Mouse (Mus musculus) brain, embryonic 14.5 days (tissue): ENCODE data around the gene Gm12258.
"Not testable (repeated sequence)": the region's sequence is repeated elsewhere in the genome, so short reads cannot be mapped to it uniquely, and the experiment has no call there.

Source experiments
- CTCF ChIP-seq: fragments of 200-500 bp; IDR thresholded peaks from 2 replicates; pipeline ENCODE4 v1.5.1; 2012; ENCODE audit warnings: inconsistent platforms, mild to moderate bottlenecking, moderate library complexity, borderline replicate concordance; ENCODE audit not compliant: insufficient read depth, insufficient read length; ENCODE audit errors: extremely low read depth
- POLR2A ChIP-seq: fragments of 200-500 bp; IDR thresholded peaks from 2 replicates; pipeline ENCODE4 v1.6.1; 2012; ENCODE audit warnings: mild to moderate bottlenecking, inconsistent platforms, borderline replicate concordance; ENCODE audit not compliant: poor library complexity, insufficient read depth, insufficient read length, severe bottlenecking; ENCODE audit errors: extremely low read depth

DNA sequence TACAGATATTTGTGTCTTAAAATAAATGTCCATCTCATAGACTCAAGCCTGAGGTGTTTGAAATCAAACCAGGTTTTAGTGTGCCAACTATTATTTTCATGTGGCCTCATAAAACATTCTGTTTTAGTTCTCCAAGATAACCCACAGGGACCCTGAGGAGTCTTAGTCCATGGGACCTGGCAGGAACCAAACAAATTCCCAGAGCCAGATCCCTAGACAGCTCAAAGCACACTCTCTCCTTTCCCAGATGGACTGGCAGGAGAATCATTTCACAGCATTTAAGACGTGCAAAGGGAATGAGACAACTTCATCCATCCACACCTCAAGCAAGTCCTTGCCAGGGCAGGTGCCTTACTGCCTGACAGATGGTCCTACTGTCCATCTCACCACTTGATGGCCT lies 32.3 kb upstream of the Gm12258 start, which contains the start of gene Olfr313:
- not testable (repeated sequence) for TF ChIP-seq POLR2A, CTCF
